Mouse (Mus musculus) stomach, embryonic 15.5 days (tissue): ENCODE measurements around the gene Rab37. TPM values are rescaled to one million over a fixed set of nuclear protein-coding genes. Genes with fewer than 3 reads are reported as not detected.

Experiments
- ATAC-seq: fragments of 200-750 bp; cut with Nextera tagmentation; 2 replicates; pipeline ENCODE4 v1.8.0; 2017; ENCODE audit warnings: low read depth, moderate number of reproducible peaks, moderate TSS enrichment; ENCODE audit not compliant: insufficient read depth, low FRiP score
- H3K27ac ChIP-seq: fragments of 300-500 bp; sonication (generic); 2 replicates; pipeline ENCODE4 v1.5.1; 2015; ENCODE audit warnings: mild to moderate bottlenecking, inconsistent platforms
- H3K27me3 ChIP-seq: fragments of 300-500 bp; sonication (generic); replicated peaks from 2 replicates; pipeline ENCODE4 v1.6.1; 2015; ENCODE audit warnings: inconsistent platforms
- H3K36me3 ChIP-seq: fragments of 300-500 bp; sonication (generic); 2 replicates; pipeline ENCODE4 v1.6.1; 2015; ENCODE audit warnings: inconsistent platforms
- H3K4me1 ChIP-seq: fragments of 300-500 bp; sonication (generic); 2 replicates; pipeline ENCODE4 v1.6.1; 2015; ENCODE audit warnings: inconsistent platforms
- H3K4me2 ChIP-seq: fragments of 300-500 bp; sonication (generic); 2 replicates; pipeline ENCODE4 v1.6.1; 2015; ENCODE audit warnings: mild to moderate bottlenecking, inconsistent platforms
- H3K4me3 ChIP-seq: fragments of 300-500 bp; sonication (generic); replicated peaks from 2 replicates; pipeline ENCODE4 v1.5.1; 2015; ENCODE audit warnings: inconsistent platforms
- H3K9ac ChIP-seq: fragments of 300-500 bp; sonication (generic); 2 replicates; pipeline ENCODE4 v1.6.1; 2015; ENCODE audit warnings: inconsistent platforms
- H3K9me3 ChIP-seq: fragments of 300-500 bp; sonication (generic); 2 replicates; pipeline ENCODE4 v1.6.1; 2016; ENCODE audit warnings: inconsistent platforms
- WGBS: fragments of 180-500 bp; shearing (Covaris S2); methylation state at CpG from one replicate; pipeline ENCODE4 v1.1.7; 2015; 5-methylcytosine and 5-hydroxymethylcytosine counted together
- polyA plus RNA-seq: library from polyadenylated mRNA; unstranded; fragments of >200 nt; fragmentation: Nextera tagmentation; extraction: Ambion mirVana; gene quantifications from 2 replicates; pipeline ENCODE4 v1.2.1, GENCODE M21; 2015

The Rab37 gene
- polyA plus RNA-seq, 1 experiment from 2014 or later = 2.6 TPM

GRCm38 (mm10) chr11:115176399-115177190 is 85.4 kb downstream of the Rab37 start:
- ATAC-seq = no peak
- H3K36me3 ChIP-seq = no peaks in the 10 kb centered on the region
- 62% methylated on average over 24 of the region's 24 CpGs for WGBS
- H3K27me3 ChIP-seq = no peaks in the 10 kb centered on the region
- no peak overlapping the region for H3K4me3 ChIP-seq
- no peak overlapping the region for H3K9ac ChIP-seq
- H3K4me1 ChIP-seq = peaks cover 71% of the 10 kb centered on the region
- H3K27ac ChIP-seq = peak overlapping the region; percentile 63
- no peaks in the 10 kb centered on the region for H3K9me3 ChIP-seq
- H3K4me2 ChIP-seq = peak overlapping the region; percentile 34

DNA sequence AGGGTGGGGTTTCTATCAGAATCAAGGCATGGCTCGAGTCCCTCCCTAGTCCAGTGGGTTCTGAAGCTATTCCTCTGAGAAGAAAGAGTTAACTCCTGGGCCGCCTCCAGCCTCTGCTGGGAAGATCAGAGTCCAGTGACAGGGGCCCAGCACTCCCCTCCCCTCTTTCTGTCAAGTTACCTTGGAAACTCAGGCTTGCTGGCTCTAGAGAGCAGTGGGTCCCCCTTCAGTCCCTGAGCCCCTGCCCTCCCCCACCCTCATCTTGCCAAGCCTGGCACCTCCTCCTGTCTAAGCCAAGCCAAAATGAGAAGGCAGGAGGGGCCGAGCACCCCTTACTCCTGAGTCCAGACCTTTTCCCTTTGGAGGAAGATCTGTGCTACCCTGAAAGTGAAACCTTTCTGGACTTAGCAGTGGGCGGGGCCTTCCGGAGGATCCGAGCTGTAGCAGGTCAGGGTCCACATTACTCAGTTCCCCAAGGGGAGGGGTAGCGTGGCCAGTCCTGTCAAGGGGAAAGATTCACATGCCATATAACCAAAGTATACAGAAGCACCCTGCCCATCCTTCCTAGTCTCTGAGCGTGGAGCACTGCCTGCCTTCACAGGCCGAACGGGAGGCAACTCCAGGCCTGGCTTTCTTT is 86.4 kb downstream of the Rab37 start:
- WGBS = 20% methylated on average over 10 of the region's 10 CpGs
- Histone ChIP-seq H3K4me2 (peak overlapping the region; percentile 34), H3K9ac (no peak overlapping the region), H3K4me3 (no peak overlapping the region), H3K27me3 (no peaks in the 10 kb centered on the region), H3K9me3 (no peaks in the 10 kb centered on the region), H3K36me3 (no peaks in the 10 kb centered on the region), H3K27ac (peak overlapping the region; percentile 63), H3K4me1 (peaks cover 60% of the 10 kb centered on the region)
- peak; percentile 52; the same call in 1 of the 2 replicates for ATAC-seq

DNA sequence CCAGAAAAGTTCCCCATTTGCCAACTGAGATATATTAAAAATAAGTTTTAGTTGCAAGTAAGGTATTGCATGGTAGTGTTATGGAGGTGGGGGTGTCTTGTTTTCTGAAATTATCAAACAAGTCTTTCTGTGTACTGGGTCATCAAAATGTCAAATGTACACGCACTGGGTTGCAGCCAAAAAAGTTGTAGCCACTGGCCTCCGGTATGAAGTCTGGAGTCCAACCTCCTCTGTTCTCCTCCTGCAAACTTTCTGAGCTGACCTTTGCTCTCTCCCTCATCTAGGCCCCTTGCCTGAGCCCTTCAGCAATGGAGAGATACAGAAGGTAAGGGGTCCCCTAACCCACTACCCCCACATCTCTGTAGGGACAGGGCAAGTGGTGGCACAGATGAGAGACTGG is 87.5 kb downstream of the Rab37 start:
- Histone ChIP-seq H3K27me3 (no peaks in the 10 kb centered on the region), H3K9ac (no peak overlapping the region), H3K27ac (no peak overlapping the region), H3K9me3 (no peaks in the 10 kb centered on the region), H3K4me3 (no peak overlapping the region), H3K4me1 (peaks cover 49% of the 10 kb centered on the region), H3K36me3 (no peaks in the 10 kb centered on the region), H3K4me2 (0 out of 2 replicates have a peak overlapping the region, but pooled peaks have one; percentile 6)
- ATAC-seq = no peak
- 63% methylated on average over 2 of the region's 2 CpGs for WGBS

GRCm38 (mm10) chr11:115179191-115179590 is 88.0 kb downstream of the Rab37 start:
- H3K9ac ChIP-seq = no peak overlapping the region
- no peak for ATAC-seq
- H3K27me3 ChIP-seq = no peaks in the 10 kb centered on the region
- H3K4me1 ChIP-seq = peaks cover 45% of the 10 kb centered on the region
- H3K4me2 ChIP-seq = 0 out of 2 replicates have a peak overlapping the region, but pooled peaks have one; percentile 6
- H3K27ac ChIP-seq = no peak overlapping the region
- WGBS = 63% methylated on average over 6 of the region's 6 CpGs
- H3K4me3 ChIP-seq = no peak overlapping the region
- H3K36me3 ChIP-seq = no peaks in the 10 kb centered on the region
- H3K9me3 ChIP-seq = no peaks in the 10 kb centered on the region

DNA sequence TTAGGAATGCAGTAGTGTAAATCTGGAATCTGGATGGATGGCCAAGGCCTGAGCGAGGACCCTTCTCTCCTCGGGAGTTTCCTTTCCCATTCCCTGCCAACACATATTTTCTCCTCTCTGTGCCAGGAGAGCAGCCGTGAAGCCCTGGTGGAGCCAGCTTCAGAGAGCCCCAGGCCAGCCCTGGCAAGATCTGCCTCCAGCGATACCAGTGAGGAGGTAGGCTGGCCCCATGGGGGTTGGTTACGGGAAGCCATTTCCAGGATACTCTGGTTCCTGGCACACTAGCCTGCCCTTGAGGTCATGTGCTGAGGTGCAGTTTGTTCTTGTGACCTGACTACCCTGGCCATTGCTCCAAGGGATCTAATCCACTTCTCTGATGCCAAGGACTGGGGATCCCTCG is 88.7 kb downstream of the Rab37 start:
- Histone ChIP-seq H3K27me3 (no peaks in the 10 kb centered on the region), H3K4me3 (no peak overlapping the region), H3K9me3 (no peaks in the 10 kb centered on the region), H3K36me3 (no peaks in the 10 kb centered on the region), H3K27ac (peak overlapping the region; percentile 18; the same call in 1 of the 2 replicates), H3K4me1 (peaks cover 39% of the 10 kb centered on the region), H3K9ac (no peak overlapping the region), H3K4me2 (no peak overlapping the region)
- 56% methylated on average over 6 of the region's 6 CpGs for WGBS
- ATAC-seq = no peak

DNA sequence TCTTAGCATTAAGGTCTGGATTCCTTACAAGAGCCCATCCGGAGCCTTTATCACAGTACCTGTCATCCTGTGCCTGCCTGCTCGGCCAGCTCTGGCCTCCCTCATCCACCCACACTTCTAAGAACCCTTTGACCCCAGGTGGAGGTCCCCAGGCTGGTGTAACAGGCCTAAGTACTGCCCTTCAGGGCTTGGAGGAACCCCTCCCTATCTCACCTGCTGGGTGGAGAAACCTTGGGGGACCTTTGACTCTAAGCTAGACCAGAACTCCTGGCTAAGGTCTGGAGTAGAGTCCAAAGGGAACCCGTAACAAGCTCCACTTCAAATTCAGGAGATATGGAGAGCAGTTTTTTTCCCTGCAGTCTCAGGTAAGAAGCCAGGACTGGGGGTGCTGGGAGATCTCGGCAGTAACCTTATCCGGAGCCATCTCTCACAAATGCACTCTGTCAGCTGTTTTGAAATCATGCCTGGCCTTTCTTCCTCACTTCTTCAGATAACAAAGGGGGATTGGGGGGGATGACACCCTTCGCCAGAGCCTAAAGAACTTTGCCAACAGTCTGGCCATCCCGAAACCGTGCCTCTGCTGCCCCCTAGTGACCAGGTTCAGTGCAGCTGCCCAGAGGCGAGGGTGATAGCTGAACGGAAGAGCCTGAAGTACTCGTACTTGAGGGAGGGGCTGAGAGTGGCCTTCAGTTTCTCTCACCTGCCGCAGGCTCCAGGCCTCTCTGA is 90.8 kb downstream of the Rab37 start:
- H3K27me3 ChIP-seq = no peaks in the 10 kb centered on the region
- H3K36me3 ChIP-seq = no peaks in the 10 kb centered on the region
- no peak overlapping the region for H3K27ac ChIP-seq
- ATAC-seq = no peak
- WGBS = 16% methylated on average over 12 of the region's 12 CpGs
- H3K9me3 ChIP-seq = no peaks in the 10 kb centered on the region
- H3K4me3 ChIP-seq = no peak overlapping the region
- H3K9ac ChIP-seq = no peak overlapping the region
- H3K4me1 ChIP-seq = peaks cover 22% of the 10 kb centered on the region
- H3K4me2 ChIP-seq = no peak overlapping the region

DNA sequence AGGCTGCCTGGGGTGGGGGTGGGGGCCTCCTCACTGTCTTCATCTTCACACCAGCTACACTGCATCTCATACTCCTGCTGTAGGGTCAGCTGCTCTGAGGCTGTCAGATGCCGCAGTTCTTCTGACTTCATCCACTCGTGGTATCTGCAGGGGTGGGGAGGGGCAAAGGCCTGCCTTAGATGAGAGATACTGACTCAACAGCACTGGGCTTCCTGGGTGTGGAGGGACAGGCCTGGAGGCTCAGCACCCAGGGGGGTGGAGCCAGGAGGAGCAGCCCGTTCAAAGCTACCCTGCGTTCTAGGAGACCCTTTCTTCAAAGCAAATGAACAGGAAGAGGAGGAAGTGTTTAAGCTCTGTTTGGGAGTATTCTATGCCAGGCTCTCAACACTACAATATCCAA is 93.7 kb downstream of the Rab37 start:
- Histone ChIP-seq H3K27ac (no peak overlapping the region), H3K4me1 (peaks cover 16% of the 10 kb centered on the region), H3K36me3 (no peaks in the 10 kb centered on the region), H3K4me2 (no peak overlapping the region), H3K27me3 (no peaks in the 10 kb centered on the region), H3K4me3 (no peak overlapping the region), H3K9ac (no peak overlapping the region), H3K9me3 (no peaks in the 10 kb centered on the region)
- no peak for ATAC-seq
- 26% methylated on average over 4 of the region's 4 CpGs for whole genome bisulfite sequencing

GRCm38 (mm10) chr11:115187224-115187639 is 96.0 kb downstream of the Rab37 start, which contains the start of gene Tmem104:
Tmem104 (plus strand) TSS chr11:115187487.
- under 1% methylated on average over 39 of the region's 39 CpGs for WGBS
- no peaks in the 10 kb centered on the region for H3K9me3 ChIP-seq
- peak within 1 kb of the TSS; percentile 81 for H3K27ac ChIP-seq
- H3K36me3 ChIP-seq = no peaks in the 10 kb centered on the region
- H3K27me3 ChIP-seq = no peaks in the 10 kb centered on the region
- ATAC-seq = peak; percentile 92
- H3K9ac ChIP-seq = peak within 1 kb of the TSS; percentile 65
- H3K4me3 ChIP-seq = peak within 1 kb of the TSS; percentile 67
- H3K4me1 ChIP-seq = peaks cover 20% of the 10 kb centered on the region
- H3K4me2 ChIP-seq = peak within 1 kb of the TSS; percentile 93

DNA sequence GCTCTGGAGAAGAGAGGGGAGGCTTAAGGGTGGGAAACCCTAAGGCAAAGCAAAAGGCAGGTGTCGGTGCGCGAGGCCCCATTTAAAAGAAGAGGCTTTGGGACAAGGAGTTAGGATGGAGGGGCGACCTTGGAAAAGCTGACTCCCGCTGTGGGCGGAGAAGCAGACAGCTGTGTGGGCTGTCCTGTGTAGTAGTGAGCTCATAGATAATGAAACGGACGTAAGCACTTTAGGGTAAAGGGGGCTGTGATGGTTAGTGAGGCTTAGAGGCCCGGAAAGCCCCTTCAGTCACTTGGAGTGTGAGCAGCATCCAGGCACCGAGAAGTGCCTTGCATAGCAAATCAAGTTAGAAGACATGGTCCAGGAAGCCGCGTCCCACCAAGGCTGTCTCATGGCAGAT is 96.5 kb downstream of the Rab37 start, which contains the start of gene Nat9:
Nat9 (minus strand) TSS at position 167 of the 400 bp plus-strand sequence.
- no peaks in the 10 kb centered on the region for H3K27me3 ChIP-seq
- no peaks in the 10 kb centered on the region for H3K9me3 ChIP-seq
- peak within 1 kb of the TSS; percentile 65 for H3K9ac ChIP-seq
- peaks cover 21% of the 10 kb centered on the region for H3K4me1 ChIP-seq
- 6% methylated on average over 12 of the region's 12 CpGs for WGBS
- peak within 1 kb of the TSS; percentile 93 for H3K4me2 ChIP-seq
- peak within 1 kb of the TSS; percentile 81 for H3K27ac ChIP-seq
- no peaks in the 10 kb centered on the region for H3K36me3 ChIP-seq
- no peak for ATAC-seq
- peak within 1 kb of the TSS; percentile 67 for H3K4me3 ChIP-seq

DNA sequence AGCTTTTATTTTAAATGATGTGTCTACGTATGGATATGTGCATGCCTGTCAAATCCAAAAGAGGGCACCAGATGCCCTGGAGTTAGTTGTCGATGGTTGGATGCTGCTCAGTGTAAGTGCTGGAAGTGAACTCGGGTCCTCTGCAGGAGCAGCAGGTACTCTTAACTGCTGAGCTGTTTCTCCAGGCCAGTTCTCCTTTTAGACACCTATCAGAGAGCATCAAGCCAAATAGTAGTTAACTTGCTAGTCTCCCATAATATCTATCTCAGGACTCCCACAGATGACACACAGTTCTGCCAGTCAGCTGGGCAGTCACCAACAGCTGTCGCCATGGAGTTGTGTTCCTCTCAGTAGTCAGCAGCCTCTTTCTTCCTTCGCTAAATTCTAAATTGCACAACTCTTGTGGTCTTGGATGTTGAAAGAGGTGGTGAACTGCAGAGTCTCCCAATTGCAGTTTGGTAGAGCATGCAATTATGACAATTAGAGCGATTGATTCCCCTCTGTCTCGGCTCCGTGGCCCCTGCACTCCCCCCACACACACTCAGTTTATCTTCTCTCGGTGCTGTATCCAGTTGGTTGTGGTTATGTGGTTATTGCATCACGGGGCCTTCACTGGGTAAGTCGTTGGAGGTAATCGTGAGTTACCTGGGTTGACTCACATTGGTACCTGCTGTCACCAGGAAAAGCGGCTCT is 97.5 kb downstream of the Rab37 start:
- Histone ChIP-seq H3K27ac (0 out of 2 replicates have a peak overlapping the region, but pooled peaks have one; percentile 13), H3K4me1 (peaks cover 21% of the 10 kb centered on the region), H3K9ac (no peak overlapping the region), H3K4me3 (no peak overlapping the region), H3K9me3 (no peaks in the 10 kb centered on the region), H3K36me3 (no peaks in the 10 kb centered on the region), H3K4me2 (peak overlapping the region; percentile 93; the same call in 1 of the 2 replicates), H3K27me3 (no peaks in the 10 kb centered on the region)
- no peak for ATAC-seq
- WGBS = 82% methylated on average over 13 of the region's 13 CpGs

- Histone ChIP-seq H3K4me3 (no peak overlapping the region), H3K4me2 (no peak overlapping the region), H3K27ac (0 out of 2 replicates have a peak overlapping the region, but pooled peaks have one; percentile 13), H3K9ac (no peak overlapping the region), H3K9me3 (no peaks in the 10 kb centered on the region), H3K36me3 (no peaks in the 10 kb centered on the region), H3K27me3 (no peaks in the 10 kb centered on the region), H3K4me1 (peaks cover 21% of the 10 kb centered on the region)
- no peak for ATAC-seq
- whole genome bisulfite sequencing = 92% methylated on average over 6 of the region's 6 CpGs
Observed at GRCm38 (mm10) chr11:115189304-115189703, 98.1 kb downstream of the Rab37 start.
